Mouse (Mus musculus) lung, embryonic 15.5 days (tissue): Measurements from ENCODE around the gene Nbl1. TPM values are rescaled to one million over a fixed set of nuclear protein-coding genes. Genes with fewer than 3 reads are reported as not detected.

ENCODE experiments used
- ATAC-seq: fragments of 200-750 bp; cut with Nextera tagmentation; 2 replicates; pipeline ENCODE4 v1.8.0; 2017; ENCODE audit warnings: moderate number of reproducible peaks, borderline replicate concordance; ENCODE audit not compliant: low FRiP score, low TSS enrichment; ENCODE audit errors: extremely low read depth
- H3K27ac ChIP-seq: fragments of 300-500 bp; sonication (generic); 2 replicates; pipeline ENCODE4 v1.5.1; 2015; ENCODE audit warnings: moderate library complexity, mild to moderate bottlenecking, inconsistent platforms
- H3K27me3 ChIP-seq: fragments of 300-500 bp; sonication (generic); 2 replicates; pipeline ENCODE4 v1.6.1; 2015; ENCODE audit warnings: inconsistent platforms
- H3K36me3 ChIP-seq: fragments of 300-500 bp; sonication (generic); 2 replicates; pipeline ENCODE4 v1.6.1; 2015; ENCODE audit warnings: inconsistent platforms
- H3K4me1 ChIP-seq: fragments of 300-500 bp; sonication (generic); 2 replicates; pipeline ENCODE4 v1.6.1; 2015; ENCODE audit warnings: inconsistent platforms
- H3K4me2 ChIP-seq: fragments of 300-500 bp; sonication (generic); 2 replicates; pipeline ENCODE4 v1.6.1; 2015; ENCODE audit warnings: inconsistent platforms, mild to moderate bottlenecking, moderate library complexity
- H3K4me3 ChIP-seq: fragments of 300-500 bp; sonication (generic); 2 replicates; pipeline ENCODE4 v1.5.1; 2015; ENCODE audit warnings: mild to moderate bottlenecking, inconsistent platforms
- H3K9ac ChIP-seq: fragments of 300-500 bp; sonication (generic); 2 replicates; pipeline ENCODE4 v1.6.1; 2015; ENCODE audit warnings: inconsistent platforms
- H3K9me3 ChIP-seq: fragments of 300-500 bp; sonication (generic); 2 replicates; pipeline ENCODE4 v1.6.1; 2016; ENCODE audit warnings: inconsistent platforms
- WGBS: fragments of 180-500 bp; shearing (Covaris S2); methylation state at CpG from one replicate; pipeline ENCODE4 v1.1.7; 2015; 5-methylcytosine and 5-hydroxymethylcytosine counted together
- polyA plus RNA-seq: library from polyadenylated mRNA; unstranded; fragments of >200 nt; fragmentation: Nextera tagmentation; extraction: Ambion mirVana; gene quantifications from 2 replicates; pipeline ENCODE4 v1.2.1, GENCODE M21; 2015

Gene Nbl1
- polyA plus RNA-seq, 1 experiment from 2014 or later: 61.4 TPM

DNA sequence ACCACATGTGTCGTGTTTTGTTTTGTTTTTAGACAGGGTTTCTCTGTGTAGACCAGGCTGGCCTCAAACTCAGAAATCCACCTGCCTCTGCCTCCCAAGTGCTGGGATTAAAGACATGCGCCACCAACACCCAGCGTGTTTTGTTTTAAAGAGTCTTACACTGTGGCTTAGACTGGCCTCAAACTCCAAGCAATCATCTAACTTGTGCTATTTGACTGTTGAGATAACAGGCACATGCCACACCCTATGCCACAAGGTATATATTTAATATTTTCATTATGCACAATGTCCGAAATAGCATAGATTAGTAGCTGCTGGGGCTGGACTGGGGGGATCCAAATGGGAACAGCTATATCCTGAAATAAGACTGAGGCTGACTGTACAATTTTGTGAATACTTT is 29.8 kb upstream of the Nbl1 start:
- Histone ChIP-seq H3K36me3 (no peaks in the 10 kb centered on the region), H3K4me2 (no peak overlapping the region), H3K9ac (no peak overlapping the region), H3K4me1 (peaks cover 26% of the 10 kb centered on the region), H3K4me3 (no peak overlapping the region), H3K27ac (no peak overlapping the region), H3K9me3 (no peaks in the 10 kb centered on the region), H3K27me3 (no peaks in the 10 kb centered on the region)
- ATAC-seq: no peak
- 92% methylated on average over 4 of the region's 4 CpGs for WGBS

DNA sequence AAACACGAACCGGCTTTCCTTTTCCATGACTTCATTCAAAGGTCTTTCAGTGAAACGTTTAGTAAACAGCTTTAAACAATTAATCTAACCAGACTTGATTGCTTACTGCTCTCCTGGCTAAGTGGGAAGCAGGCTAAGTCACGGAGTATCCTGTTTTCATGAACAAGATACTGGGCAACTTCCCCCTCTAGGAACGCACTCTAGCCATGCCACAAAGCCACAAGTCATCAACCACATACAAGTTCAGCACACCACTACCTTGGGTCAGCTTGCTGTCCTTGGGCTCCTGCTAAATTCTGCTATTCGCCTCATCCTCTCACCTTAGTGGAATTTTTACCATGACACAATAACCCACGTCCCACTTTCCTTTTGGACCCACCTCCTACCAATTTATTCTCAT is 28.2 kb upstream of the Nbl1 start:
- H3K4me1 ChIP-seq: peaks cover 26% of the 10 kb centered on the region
- H3K4me3 ChIP-seq: no peak overlapping the region
- peak overlapping the region; percentile 49 for H3K27ac ChIP-seq
- 51% methylated on average over 7 of the region's 7 CpGs for WGBS
- H3K9me3 ChIP-seq: no peaks in the 10 kb centered on the region
- H3K27me3 ChIP-seq: no peaks in the 10 kb centered on the region
- H3K36me3 ChIP-seq: no peaks in the 10 kb centered on the region
- H3K4me2 ChIP-seq: no peak overlapping the region
- ATAC-seq: no peak
- H3K9ac ChIP-seq: no peak overlapping the region

GRCm38 (mm10) chr4:139120281-139120814 is 27.6 kb upstream of the Nbl1 start:
- Histone ChIP-seq H3K9me3 (no peaks in the 10 kb centered on the region), H3K36me3 (no peaks in the 10 kb centered on the region), H3K9ac (no peak overlapping the region), H3K27me3 (no peaks in the 10 kb centered on the region), H3K27ac (peak overlapping the region; percentile 49), H3K4me2 (no peak overlapping the region), H3K4me3 (no peak overlapping the region), H3K4me1 (peaks cover 26% of the 10 kb centered on the region)
- WGBS: 37% methylated on average over 4 of the region's 4 CpGs
- ATAC-seq: no peak

DNA sequence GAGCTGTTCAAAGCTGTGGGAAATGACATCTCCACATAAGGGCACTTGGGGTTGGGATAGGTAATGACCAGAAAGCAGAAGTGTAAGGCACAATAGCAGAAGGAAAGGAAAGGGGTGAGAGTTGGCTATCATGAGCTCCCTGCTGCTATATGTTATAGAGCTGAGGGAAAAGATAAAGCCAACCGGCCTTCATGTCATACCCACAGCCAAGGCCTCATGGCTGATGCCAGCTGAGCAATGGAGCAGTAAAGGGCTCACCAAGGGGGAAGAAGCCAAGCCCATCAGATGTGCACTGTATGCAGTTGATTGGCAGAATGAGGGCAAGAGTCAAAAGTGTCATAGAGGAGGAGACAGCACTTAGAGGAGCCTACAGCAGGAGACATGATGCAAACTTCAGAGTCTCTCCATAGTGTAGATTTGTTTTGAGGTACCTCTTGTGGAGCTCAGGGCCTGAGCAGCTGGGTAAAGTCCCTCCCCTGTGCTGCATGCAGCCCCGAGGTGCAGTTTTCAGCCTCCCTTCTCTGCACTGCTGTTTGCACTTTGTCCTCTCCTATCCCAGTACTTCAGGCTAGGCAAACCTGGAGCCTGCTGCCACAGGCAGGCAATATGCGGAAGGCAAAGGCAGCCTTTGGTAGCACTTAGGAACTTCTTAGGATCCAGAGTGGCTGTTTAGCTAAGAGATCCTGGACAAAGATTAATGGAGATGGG is 23.7 kb upstream of the Nbl1 start:
- no peak overlapping the region for H3K9ac ChIP-seq
- no peak overlapping the region for H3K4me3 ChIP-seq
- 66% methylated on average over 3 of the region's 3 CpGs for WGBS
- no peaks in the 10 kb centered on the region for H3K36me3 ChIP-seq
- no peak for ATAC-seq
- no peak overlapping the region for H3K4me2 ChIP-seq
- no peaks in the 10 kb centered on the region for H3K27me3 ChIP-seq
- H3K9me3 ChIP-seq: no peaks in the 10 kb centered on the region
- H3K4me1 ChIP-seq: peaks cover 39% of the 10 kb centered on the region
- H3K27ac ChIP-seq: no peak overlapping the region

DNA sequence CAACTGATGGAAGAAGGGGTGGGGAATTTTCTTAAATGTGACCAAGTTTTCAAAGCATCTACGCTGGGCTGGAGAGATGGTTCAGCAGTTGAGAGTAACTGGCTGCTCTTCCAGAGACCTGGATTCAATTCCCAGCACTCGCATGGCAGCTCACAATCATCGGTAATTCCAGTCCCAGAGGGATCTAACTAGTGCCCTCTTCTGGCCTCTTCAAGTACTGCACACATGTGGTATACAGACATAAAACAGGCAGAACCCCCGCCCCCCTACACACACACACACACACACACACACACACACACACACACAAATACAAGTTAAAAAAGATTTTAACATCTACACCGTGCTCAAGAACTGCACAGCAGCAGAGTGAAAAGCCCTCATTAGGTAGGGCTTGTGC is 22.9 kb upstream of the Nbl1 start:
- Histone ChIP-seq H3K9me3 (no peaks in the 10 kb centered on the region), H3K27me3 (no peaks in the 10 kb centered on the region), H3K27ac (no peak overlapping the region), H3K4me3 (no peak overlapping the region), H3K4me2 (no peak overlapping the region), H3K36me3 (no peaks in the 10 kb centered on the region), H3K9ac (no peak overlapping the region), H3K4me1 (peaks cover 41% of the 10 kb centered on the region)
- ATAC-seq: no peak
- 91% methylated on average over 5 of the region's 5 CpGs for WGBS

DNA sequence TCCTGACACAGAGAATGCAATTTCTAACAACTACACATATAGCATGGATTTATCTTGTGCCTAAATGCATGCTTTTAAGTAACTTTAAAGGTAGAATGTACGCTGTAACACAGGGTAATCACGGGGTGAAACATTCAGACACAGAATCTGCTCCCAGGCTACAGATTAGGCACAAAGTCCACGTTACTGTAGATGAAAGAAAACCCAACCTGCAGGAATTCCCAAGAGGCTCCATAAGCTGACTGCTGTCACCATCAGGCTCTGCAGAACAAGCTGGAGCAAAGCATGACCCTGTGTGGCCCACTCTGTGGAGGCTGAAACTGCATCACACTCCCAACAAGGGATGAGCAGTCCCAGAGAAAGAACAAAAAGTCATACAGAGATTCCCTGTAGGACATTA is 19.7 kb upstream of the Nbl1 start:
- 72% methylated on average over 3 of the region's 3 CpGs for WGBS
- H3K9me3 ChIP-seq: no peaks in the 10 kb centered on the region
- no peak overlapping the region for H3K4me2 ChIP-seq
- ATAC-seq: no peak
- H3K27ac ChIP-seq: 0 out of 2 replicates have a peak overlapping the region, but pooled peaks have one; percentile 80
- H3K4me1 ChIP-seq: peaks cover 29% of the 10 kb centered on the region
- no peaks in the 10 kb centered on the region for H3K27me3 ChIP-seq
- no peak overlapping the region for H3K9ac ChIP-seq
- no peaks in the 10 kb centered on the region for H3K36me3 ChIP-seq
- H3K4me3 ChIP-seq: no peak overlapping the region

- WGBS: 13% methylated on average over 3 of the region's 3 CpGs
- ATAC-seq: no peak
- H3K27ac ChIP-seq: peak overlapping the region; percentile 80
These were observed 18.6 kb upstream of the Nbl1 start for GRCm38 (mm10) chr4:139111421-139111820.

GRCm38 (mm10) chr4:139110858-139111257 is 18.1 kb upstream of the Nbl1 start:
- Histone ChIP-seq H3K4me1 (peaks cover 29% of the 10 kb centered on the region), H3K4me2 (0 out of 2 replicates have a peak overlapping the region, but pooled peaks have one; percentile 9), H3K27me3 (no peaks in the 10 kb centered on the region), H3K27ac (peak overlapping the region; percentile 80), H3K4me3 (no peak overlapping the region), H3K9me3 (no peaks in the 10 kb centered on the region), H3K9ac (no peak overlapping the region), H3K36me3 (no peaks in the 10 kb centered on the region)
- ATAC-seq: no peak
- WGBS: 43% methylated on average over 3 of the region's 3 CpGs

More at GRCm38 (mm10) chr4:139111421-139111820, 18.6 kb upstream of the Nbl1 start:
- H3K4me1 ChIP-seq: peaks cover 29% of the 10 kb centered on the region
- H3K4me3 ChIP-seq: no peak overlapping the region
- H3K9ac ChIP-seq: no peak overlapping the region
- H3K27me3 ChIP-seq: no peaks in the 10 kb centered on the region
- H3K9me3 ChIP-seq: no peaks in the 10 kb centered on the region
- H3K4me2 ChIP-seq: 0 out of 2 replicates have a peak overlapping the region, but pooled peaks have one; percentile 9
- no peaks in the 10 kb centered on the region for H3K36me3 ChIP-seq

DNA sequence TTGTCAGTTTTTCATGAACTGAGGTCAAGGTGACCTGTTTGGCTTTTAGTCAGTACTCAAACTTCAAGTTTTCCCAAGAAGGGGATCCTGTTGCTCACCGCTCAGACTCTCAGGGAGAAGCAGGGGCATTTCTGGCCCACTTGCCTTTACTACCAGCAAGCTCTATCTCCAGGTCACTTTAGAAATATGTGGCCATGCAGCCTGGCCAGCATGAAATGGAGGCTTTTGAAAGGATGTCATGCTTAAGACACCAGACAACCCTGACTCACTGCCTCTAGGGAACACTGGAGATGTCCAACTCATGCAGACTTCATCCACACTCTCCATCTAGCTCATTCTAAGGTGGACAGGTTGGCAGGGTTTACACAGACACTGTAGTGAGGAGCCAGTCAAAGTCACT is 12.7 kb upstream of the Nbl1 start:
- no peak for ATAC-seq
- 86% methylated on average over 1 of the region's 1 CpGs for WGBS
- H3K4me2 ChIP-seq: no peak overlapping the region
- no peak overlapping the region for H3K9ac ChIP-seq
- H3K4me3 ChIP-seq: no peak overlapping the region
- H3K9me3 ChIP-seq: no peaks in the 10 kb centered on the region
- H3K4me1 ChIP-seq: peaks cover 5% of the 10 kb centered on the region
- H3K36me3 ChIP-seq: peaks cover 27% of the 10 kb centered on the region
- H3K27ac ChIP-seq: no peak overlapping the region
- H3K27me3 ChIP-seq: no peaks in the 10 kb centered on the region

- H3K27me3 ChIP-seq: no peaks in the 10 kb centered on the region
- no peak overlapping the region for H3K4me2 ChIP-seq
- H3K4me3 ChIP-seq: no peak overlapping the region
- no peak for ATAC-seq
- H3K36me3 ChIP-seq: peaks cover 27% of the 10 kb centered on the region
- no peaks in the 10 kb centered on the region for H3K9me3 ChIP-seq
- peaks cover under 1% of the 10 kb centered on the region; the same call in 1 of the 2 replicates for H3K4me1 ChIP-seq
- 70% methylated on average over 6 of the region's 6 CpGs for WGBS
- H3K27ac ChIP-seq: no peak overlapping the region
- H3K9ac ChIP-seq: no peak overlapping the region
These were observed 8.8 kb upstream of the Nbl1 start for GRCm38 (mm10) chr4:139101546-139101945.

- WGBS: 87% methylated on average over 8 of the region's 8 CpGs
- Histone ChIP-seq H3K4me1 (peaks cover 13% of the 10 kb centered on the region), H3K4me2 (no peak overlapping the region), H3K9me3 (no peaks in the 10 kb centered on the region), H3K27me3 (no peaks in the 10 kb centered on the region), H3K27ac (no peak overlapping the region), H3K9ac (no peak overlapping the region), H3K36me3 (peaks cover 27% of the 10 kb centered on the region), H3K4me3 (no peak overlapping the region)
- ATAC-seq: no peak
These were observed 7.5 kb upstream of the Nbl1 start for GRCm38 (mm10) chr4:139100326-139100725.

GRCm38 (mm10) chr4:139096201-139096600 is 3.4 kb upstream of the Nbl1 start:
- H3K4me2 ChIP-seq: no peak overlapping the region
- H3K9ac ChIP-seq: no peak overlapping the region
- H3K4me1 ChIP-seq: peaks cover 30% of the 10 kb centered on the region
- H3K27me3 ChIP-seq: peaks cover 11% of the 10 kb centered on the region; the same call in 1 of the 2 replicates
- H3K4me3 ChIP-seq: no peak overlapping the region
- H3K36me3 ChIP-seq: no peaks in the 10 kb centered on the region
- 26% methylated on average over 5 of the region's 5 CpGs for WGBS
- no peak for ATAC-seq
- peak overlapping the region; percentile 59; the same call in 1 of the 2 replicates for H3K27ac ChIP-seq
- H3K9me3 ChIP-seq: no peaks in the 10 kb centered on the region
